Mouse (Mus musculus) C2C12 (cell line): ENCODE data around the gene Arhgap19. TPM values are rescaled to one million over a fixed set of nuclear protein-coding genes. Genes with fewer than 3 reads are reported as not detected.

Experiments used
- H3K27me3 ChIP-seq: one replicate; pipeline ENCODE4 v1.6.1; 2011; ENCODE audit not compliant: control insufficient read depth, insufficient read depth, insufficient read length
- H3K36me3 ChIP-seq: one replicate; pipeline ENCODE4 v1.6.1; 2011; ENCODE audit not compliant: control insufficient read depth, insufficient read depth
- H3K4me3 ChIP-seq: one replicate; pipeline ENCODE4 v1.5.1; 2011; ENCODE audit warnings: mild to moderate bottlenecking, control low read depth; ENCODE audit not compliant: poor library complexity, insufficient read depth, severe bottlenecking
- H3K79me2 ChIP-seq: one replicate; pipeline ENCODE4 v1.6.1; 2011; ENCODE audit not compliant: control insufficient read depth, insufficient read depth
- H3K79me3 ChIP-seq: one replicate; pipeline ENCODE4 v1.6.1; 2011; ENCODE audit warnings: low read depth, control low read depth
- H3ac ChIP-seq: one replicate; pipeline ENCODE3; 2011; ENCODE audit warnings: low read depth; ENCODE audit not compliant: control insufficient read depth, insufficient read length
- CEBPB ChIP-seq: IDR thresholded peaks from one replicate; pipeline ENCODE4 v1.6.1; 2011; ENCODE audit warnings: low read depth, mild to moderate bottlenecking, control low read depth, moderate library complexity
- CTCF ChIP-seq: IDR thresholded peaks from one replicate; pipeline ENCODE4 v1.5.1; 2011; ENCODE audit not compliant: control insufficient read depth, insufficient read depth, insufficient read length
- FOSL1 ChIP-seq: IDR thresholded peaks from one replicate; pipeline ENCODE4 v1.8.0; 2011; ENCODE audit warnings: mild to moderate bottlenecking, low read length; ENCODE audit not compliant: poor library complexity, insufficient read depth, severe bottlenecking
- MAX ChIP-seq: IDR thresholded peaks from one replicate; pipeline ENCODE4 v1.6.1; 2011; ENCODE audit warnings: mild to moderate bottlenecking, control low read depth
- MYOD1 ChIP-seq: IDR thresholded peaks from one replicate; pipeline ENCODE4 v1.6.1; 2011; ENCODE audit warnings: low read depth; ENCODE audit not compliant: control insufficient read depth, insufficient read length
- MYOG ChIP-seq: IDR thresholded peaks from one replicate; pipeline ENCODE4 v1.6.1; 2011; ENCODE audit not compliant: control insufficient read depth, insufficient read length; ENCODE audit errors: extremely low read depth
- USF1 ChIP-seq: IDR thresholded peaks from one replicate; pipeline ENCODE4 v1.6.1; 2011; ENCODE audit warnings: low read depth, mild to moderate bottlenecking, control low read depth, moderate library complexity
- polyA plus RNA-seq: library from polyadenylated mRNA; unstranded; fragments of >200 nt; fragmentation: generic; extraction: Trizol; gene quantifications from one replicate; pipeline ENCODE4 v1.2.1, GENCODE M21; 2012; ENCODE audit warnings: missing spikeins

The Arhgap19 gene
- polyA plus RNA-seq, 1 experiment = 8.9 TPM

GRCm38 (mm10) chr19:41829381-41830105 is 27.7 kb upstream of the Arhgap19 start, which contains the start of gene Frat1:
TSS of gene Frat1 (plus strand) at chr19:41829970.
- Histone ChIP-seq H3K27me3 (peaks cover 39% of the 10 kb centered on the region), H3K79me2 (no peaks in the 10 kb centered on the region), H3ac (peak within 1 kb of the TSS; percentile 71), H3K4me3 (peak within 1 kb of the TSS; percentile 34), H3K79me3 (no peaks in the 10 kb centered on the region), H3K36me3 (no peaks in the 10 kb centered on the region)
- no peak for TF ChIP-seq MYOG
- TF ChIP-seq CTCF = no peak
- TF ChIP-seq USF1 = no peak
- no peak for TF ChIP-seq MYOD1
- no peak for TF ChIP-seq FOSL1
- TF ChIP-seq MAX = no peak
- no peak for TF ChIP-seq CEBPB

GRCm38 (mm10) chr19:41828941-41829340 is 27.1 kb upstream of the Arhgap19 start:
- H3K79me2 ChIP-seq = no peaks in the 10 kb centered on the region
- H3K4me3 ChIP-seq = no peak overlapping the region
- no peaks in the 10 kb centered on the region for H3K79me3 ChIP-seq
- H3K27me3 ChIP-seq = peaks cover 39% of the 10 kb centered on the region
- no peak for TF ChIP-seq USF1
- no peak for TF ChIP-seq MAX
- TF ChIP-seq FOSL1 = no peak
- TF ChIP-seq CTCF = no peak
- no peak for TF ChIP-seq CEBPB
- no peak for TF ChIP-seq MYOD1
- no peak for TF ChIP-seq MYOG
- no peaks in the 10 kb centered on the region for H3K36me3 ChIP-seq
- no peak overlapping the region for H3ac ChIP-seq

- H3K27me3 ChIP-seq = peaks cover 26% of the 10 kb centered on the region
- H3K79me3 ChIP-seq = no peaks in the 10 kb centered on the region
- TF ChIP-seq USF1 (no peak), MYOG (no peak), MYOD1 (no peak), MAX (no peak), CTCF (no peak), CEBPB (no peak), FOSL1 (no peak)
- no peaks in the 10 kb centered on the region for H3K79me2 ChIP-seq
- H3ac ChIP-seq = no peak overlapping the region
- H3K4me3 ChIP-seq = no peak overlapping the region
- no peaks in the 10 kb centered on the region for H3K36me3 ChIP-seq
Observed at GRCm38 (mm10) chr19:41826529-41826928, 24.7 kb upstream of the Arhgap19 start.

GRCm38 (mm10) chr19:41824950-41825349 is 23.1 kb upstream of the Arhgap19 start:
- H3K79me2 ChIP-seq = no peaks in the 10 kb centered on the region
- TF ChIP-seq MYOD1 = no peak
- TF ChIP-seq USF1 = no peak
- no peak for TF ChIP-seq MYOG
- no peak for TF ChIP-seq FOSL1
- TF ChIP-seq MAX = no peak
- TF ChIP-seq CEBPB = no peak
- TF ChIP-seq CTCF = no peak
- no peaks in the 10 kb centered on the region for H3K36me3 ChIP-seq
- H3K27me3 ChIP-seq = peaks cover 22% of the 10 kb centered on the region
- no peak overlapping the region for H3ac ChIP-seq
- H3K79me3 ChIP-seq = no peaks in the 10 kb centered on the region
- no peak overlapping the region for H3K4me3 ChIP-seq

- H3K27me3 ChIP-seq = peaks cover 21% of the 10 kb centered on the region
- TF ChIP-seq MYOD1 (no peak), CEBPB (no peak), CTCF (no peak), USF1 (no peak), MYOG (no peak), FOSL1 (no peak), MAX (no peak)
- H3ac ChIP-seq = no peak overlapping the region
- no peaks in the 10 kb centered on the region for H3K36me3 ChIP-seq
- no peaks in the 10 kb centered on the region for H3K79me2 ChIP-seq
- no peaks in the 10 kb centered on the region for H3K79me3 ChIP-seq
- H3K4me3 ChIP-seq = no peak overlapping the region
Observed at GRCm38 (mm10) chr19:41822589-41822988, 20.7 kb upstream of the Arhgap19 start.

GRCm38 (mm10) chr19:41821436-41821835 is 19.6 kb upstream of the Arhgap19 start:
- Histone ChIP-seq H3K79me3 (peaks cover 1% of the 10 kb centered on the region), H3K79me2 (no peaks in the 10 kb centered on the region), H3K27me3 (peaks cover 21% of the 10 kb centered on the region), H3K36me3 (no peaks in the 10 kb centered on the region), H3K4me3 (no peak overlapping the region), H3ac (no peak overlapping the region)
- TF ChIP-seq MAX = no peak
- no peak for TF ChIP-seq FOSL1
- TF ChIP-seq USF1 = no peak
- no peak for TF ChIP-seq MYOD1
- TF ChIP-seq CEBPB = no peak
- no peak for TF ChIP-seq MYOG
- TF ChIP-seq CTCF = no peak
